Mouse (Mus musculus): ENCODE measurements around the gene 4632433K11Rik.

The 4632433K11Rik gene

GRCm38 (mm10) chr7:5060944-5061773 lies 27.2 kb downstream of the 4632433K11Rik start:
- TF ChIP-seq GATA4 (IDR thresholded peaks at IDR 0.05; ENCODE audit: insufficient replicate concordance, low read length), result peak; percentile 46; the same call in 1 of the 2 replicates

GRCm38 (mm10) chr7:5061774-5062359 lies 27.9 kb downstream of the 4632433K11Rik start, which contains the start of gene U2af2:
Gene U2af2, plus strand, starts transcription at chr7:5062143.
- peak; percentile 4; the same call in 1 of the 2 replicates for TF ChIP-seq GATA4 (IDR thresholded peaks at IDR 0.05; ENCODE audit: insufficient replicate concordance, low read length)

DNA sequence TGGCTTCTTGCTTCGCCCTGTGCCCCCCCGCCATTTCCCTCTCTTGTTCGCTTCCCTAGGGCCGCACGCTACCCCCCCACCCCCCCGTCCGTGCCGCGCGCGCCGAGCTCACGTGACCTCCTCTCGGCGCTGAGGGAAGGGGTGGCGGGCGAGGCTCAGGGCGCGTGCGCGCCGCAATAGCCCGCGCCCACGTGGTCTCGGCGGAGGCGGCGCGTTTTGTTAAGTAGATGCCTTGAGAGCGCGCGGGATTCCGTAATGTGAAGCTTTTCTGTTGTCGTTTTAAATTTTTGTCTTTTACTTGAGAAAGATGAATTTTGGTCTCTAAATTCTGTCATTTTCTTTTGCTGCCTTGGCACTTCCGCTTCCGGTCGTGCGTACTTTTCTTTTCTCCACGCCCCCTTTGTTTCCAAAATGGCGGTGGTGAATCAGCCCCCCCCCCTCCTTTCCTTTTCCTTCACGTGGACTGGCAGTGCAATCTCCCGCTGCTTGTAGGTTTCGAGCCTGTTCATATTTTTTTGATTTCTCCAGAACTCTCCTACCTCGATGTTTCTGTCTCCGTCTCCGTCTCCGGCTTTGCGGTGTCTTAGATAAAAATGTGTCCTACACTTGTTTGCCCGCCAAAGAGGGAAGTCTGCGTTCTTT lies 28.6 kb downstream of the 4632433K11Rik start:
- TF ChIP-seq GATA4 (IDR thresholded peaks at IDR 0.05; ENCODE audit: insufficient replicate concordance, low read length), result no peak

DNA sequence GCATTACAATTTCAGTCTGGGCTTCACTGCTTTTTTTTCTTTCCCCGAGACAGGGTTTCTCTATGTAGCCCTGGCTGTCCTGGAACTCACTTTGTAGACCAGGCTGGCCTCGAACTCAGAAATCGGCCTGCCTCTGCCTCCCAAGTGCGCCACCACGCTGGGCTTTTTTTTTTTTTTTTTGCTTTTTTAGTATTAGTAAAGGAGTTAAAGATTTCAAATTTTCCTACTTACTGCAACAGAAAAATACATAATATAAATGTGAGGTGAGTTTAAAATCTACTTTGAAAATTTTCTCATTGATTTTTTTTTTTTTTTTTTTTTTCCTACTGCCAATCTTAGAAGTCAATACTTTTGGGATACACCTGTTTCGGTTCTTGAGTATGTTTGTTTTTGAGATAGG lies 31.0 kb downstream of the 4632433K11Rik start:
- no peak for TF ChIP-seq GATA4 (IDR thresholded peaks at IDR 0.05; ENCODE audit: insufficient replicate concordance, low read length)

DNA sequence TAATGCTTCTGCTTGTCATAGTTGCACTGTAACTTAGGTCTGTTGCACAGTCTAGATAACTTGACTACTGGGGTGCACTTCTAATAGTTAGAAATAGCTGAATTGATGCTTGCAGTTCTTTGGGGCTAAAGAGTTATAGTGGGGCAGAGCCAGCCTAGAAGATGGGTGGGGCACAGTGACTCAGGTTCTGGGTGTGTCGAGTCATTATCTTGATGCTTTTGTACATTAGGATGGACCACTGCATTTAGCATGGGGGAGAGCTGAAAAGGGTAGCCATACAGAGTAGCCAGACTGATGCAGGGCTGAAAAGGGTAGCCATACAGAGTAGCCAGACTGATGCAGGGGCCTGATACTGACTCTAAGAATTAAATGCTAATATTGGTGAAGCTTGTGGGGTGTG lies 39.7 kb downstream of the 4632433K11Rik start:
- no peak for TF ChIP-seq GATA4 (IDR thresholded peaks at IDR 0.05; ENCODE audit: insufficient replicate concordance, low read length)

GRCm38 (mm10) chr7:5074984-5075383 lies 41.1 kb downstream of the 4632433K11Rik start:
- no peak for TF ChIP-seq GATA4 (IDR thresholded peaks at IDR 0.05; ENCODE audit: insufficient replicate concordance, low read length)

GRCm38 (mm10) chr7:5076931-5077330 lies 43.0 kb downstream of the 4632433K11Rik start:
- no peak for TF ChIP-seq GATA4 (IDR thresholded peaks at IDR 0.05; ENCODE audit: insufficient replicate concordance, low read length)

GRCm38 (mm10) chr7:5080010-5080751 lies 46.3 kb downstream of the 4632433K11Rik start, which contains the start of gene Epn1:
Gene Epn1, plus strand, starts transcription at chr7:5080235.
- TF ChIP-seq GATA4 (IDR thresholded peaks at IDR 0.05; ENCODE audit: insufficient replicate concordance, low read length), result peak; percentile 48; the same call in 1 of the 2 replicates

- no peak for TF ChIP-seq GATA4 (IDR thresholded peaks at IDR 0.05; ENCODE audit: insufficient replicate concordance, low read length)
These were observed 46.9 kb downstream of the 4632433K11Rik start for GRCm38 (mm10) chr7:5080815-5081214.

- no peak for TF ChIP-seq GATA4 (IDR thresholded peaks at IDR 0.05; ENCODE audit: insufficient replicate concordance, low read length)
These were observed 47.3 kb downstream of the 4632433K11Rik start for GRCm38 (mm10) chr7:5081241-5081640.

- no peak for TF ChIP-seq GATA4 (IDR thresholded peaks at IDR 0.05; ENCODE audit: insufficient replicate concordance, low read length)
These were observed 48.0 kb downstream of the 4632433K11Rik start for GRCm38 (mm10) chr7:5081939-5082338.

DNA sequence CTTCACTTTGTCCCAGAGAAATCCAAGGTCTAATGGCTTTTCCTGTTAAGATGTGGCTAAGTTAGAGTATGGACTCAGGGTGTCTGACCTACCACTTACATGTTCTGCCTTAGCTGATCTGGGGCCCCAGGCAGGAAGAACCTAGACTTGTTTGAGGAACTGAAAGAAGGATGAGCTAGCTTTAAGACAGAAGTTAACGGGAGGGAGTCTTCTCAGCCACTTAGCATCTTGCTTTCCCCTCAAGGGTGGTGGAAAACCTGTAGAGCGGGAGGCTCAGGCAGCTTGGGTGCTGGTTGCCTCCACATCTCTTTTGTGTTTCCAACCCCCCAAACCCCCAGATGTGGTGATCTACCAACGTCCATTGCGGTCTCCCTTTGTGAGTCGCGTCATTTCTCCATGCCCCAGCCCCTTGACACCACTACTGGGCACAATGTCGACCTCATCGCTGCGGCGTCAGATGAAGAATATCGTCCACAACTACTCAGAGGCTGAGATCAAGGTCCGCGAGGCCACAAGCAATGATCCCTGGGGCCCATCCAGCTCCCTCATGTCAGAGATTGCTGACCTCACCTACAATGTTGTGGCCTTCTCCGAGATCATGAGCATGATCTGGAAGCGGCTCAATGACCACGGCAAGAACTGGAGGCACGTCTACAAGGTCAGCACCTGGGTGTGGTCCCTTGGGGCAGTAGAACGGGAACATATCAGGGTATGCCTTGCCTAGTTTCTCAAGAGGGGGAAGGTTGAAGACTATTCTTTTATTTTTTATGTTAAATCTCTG lies 49.6 kb downstream of the 4632433K11Rik start:
- no peak for TF ChIP-seq GATA4 (IDR thresholded peaks at IDR 0.05; ENCODE audit: insufficient replicate concordance, low read length)
